Mouse (Mus musculus): ENCODE data around the gene Szt2. TPM values are rescaled to one million over a fixed set of nuclear protein-coding genes. Genes with fewer than 3 reads are reported as not detected.

Szt2 gene
- polyA plus RNA-seq, 1 experiment from 2014 or later = 6.1 TPM

DNA sequence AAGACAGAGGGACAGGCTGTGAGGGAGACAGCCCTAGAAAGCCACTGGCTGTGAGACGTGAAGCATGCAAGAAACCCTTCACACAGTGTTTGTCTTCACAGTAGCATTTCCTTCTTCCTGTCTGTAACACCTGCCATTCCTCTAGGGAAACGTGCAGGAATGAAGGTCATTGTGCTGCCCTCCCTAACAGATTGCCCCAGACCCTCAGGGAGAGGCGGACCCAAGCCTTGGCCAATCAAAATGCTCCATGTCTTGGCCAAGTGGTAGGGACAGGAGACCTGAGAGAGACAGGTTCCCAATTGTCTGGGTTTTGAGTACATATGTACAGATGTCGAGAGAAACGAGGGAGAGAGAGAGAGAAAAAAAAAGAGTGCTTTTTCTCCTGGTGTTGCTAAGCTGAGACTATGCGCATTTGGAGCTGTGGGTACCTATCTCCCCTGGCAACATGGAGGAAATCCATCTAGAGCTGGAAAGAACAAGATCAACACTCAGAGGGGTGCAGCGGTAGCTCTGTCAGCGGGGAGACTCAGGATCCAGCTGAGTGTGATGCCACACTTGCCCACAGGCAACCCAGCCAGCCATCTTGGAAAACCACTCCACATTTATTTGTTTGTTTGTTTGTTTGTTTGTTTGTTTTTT is 89.2 kb downstream of the Szt2 start:
- Histone ChIP-seq H3K4me1 (ENCODE audit: insufficient read depth, low read depth, low read length) (no peaks in the 10 kb centered on the region; the same call in 1 of the 2 replicates), H3K9ac (replicated peaks; ENCODE audit: low read depth) (no peak overlapping the region), H3K27me3 (replicated peaks; ENCODE audit: insufficient read depth, low read length) (no peaks in the 10 kb centered on the region), H3K36me3 (ENCODE audit: insufficient read depth, low read length) (no peaks in the 10 kb centered on the region), H3K9me3 (ENCODE audit: low read length) (no peaks in the 10 kb centered on the region), H3K27ac (ENCODE audit: low read length) (no peak overlapping the region), H3K4me2 (replicated peaks; ENCODE audit: low read depth, low read length) (no peak overlapping the region), H3K4me3 (ENCODE audit: low read depth, low read length) (no peak overlapping the region)
- ATAC-seq (peak; percentile 44), DNase-seq (ENCODE audit: low spot score) (no peak)
- WGBS = 27% methylated on average over 8 of the region's 8 CpGs
- TF ChIP-seq CTCF (IDR thresholded peaks at IDR 0.05) (no peak), EP300 (IDR thresholded peaks at IDR 0.05) (no peak)

DNA sequence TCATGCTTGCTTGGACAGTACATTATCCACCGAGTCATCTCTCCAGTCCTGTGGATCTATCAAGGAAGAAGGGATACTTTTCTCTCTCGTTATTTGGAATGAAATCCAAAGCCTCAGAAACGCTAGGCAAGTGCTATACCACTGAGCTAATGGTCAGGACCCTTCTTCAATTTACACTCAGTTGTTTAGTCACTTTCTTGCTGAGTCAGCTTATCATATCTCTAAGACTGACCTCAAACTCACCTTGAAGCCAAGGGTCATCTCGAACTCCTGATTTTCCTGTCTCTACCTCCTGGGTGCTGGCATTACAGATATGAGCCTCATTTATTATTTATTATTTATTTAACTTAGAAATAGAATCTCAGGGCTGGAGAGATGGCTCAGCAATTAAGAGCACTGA is 92.4 kb downstream of the Szt2 start:
- TF ChIP-seq EP300 (IDR thresholded peaks at IDR 0.05) = no peak
- TF ChIP-seq CTCF (IDR thresholded peaks at IDR 0.05) = no peak

DNA sequence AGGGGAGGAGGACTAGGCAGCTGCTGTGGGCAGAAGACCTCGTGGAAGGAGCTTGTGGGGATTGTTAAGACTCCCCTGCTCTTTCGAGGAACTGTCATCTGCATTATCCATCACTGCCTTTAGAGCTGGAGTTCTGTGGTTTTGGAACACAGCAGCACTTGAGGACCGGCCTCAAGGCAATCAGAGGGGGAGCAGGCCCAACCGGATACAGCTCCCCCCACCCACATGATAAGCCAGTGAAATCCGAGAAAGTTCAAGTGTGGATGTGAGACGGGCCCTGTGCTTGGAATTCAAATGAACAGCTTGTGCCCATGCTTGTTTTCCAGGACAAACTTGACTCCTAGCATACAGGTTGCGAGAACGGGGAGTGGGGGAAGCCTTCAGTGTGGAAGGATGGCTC is 93.8 kb downstream of the Szt2 start:
- no peak overlapping the region for H3K4me3 ChIP-seq (ENCODE audit: low read depth, low read length)
- DNase-seq (ENCODE audit: low spot score) = no peak
- no peak for TF ChIP-seq EP300 (IDR thresholded peaks at IDR 0.05)
- no peak for TF ChIP-seq CTCF (IDR thresholded peaks at IDR 0.05)

More for the DNA sequence above, 92.4 kb downstream of the Szt2 start:
- Histone ChIP-seq H3K27me3 (replicated peaks; ENCODE audit: insufficient read depth, low read length) (no peaks in the 10 kb centered on the region), H3K4me2 (replicated peaks; ENCODE audit: low read depth, low read length) (no peak overlapping the region), H3K9me3 (ENCODE audit: low read length) (no peaks in the 10 kb centered on the region), H3K27ac (ENCODE audit: low read length) (no peak overlapping the region), H3K9ac (replicated peaks; ENCODE audit: low read depth) (no peak overlapping the region), H3K4me1 (ENCODE audit: insufficient read depth, low read depth, low read length) (no peaks in the 10 kb centered on the region; the same call in 1 of the 2 replicates), H3K36me3 (ENCODE audit: insufficient read depth, low read length) (no peaks in the 10 kb centered on the region), H3K4me3 (ENCODE audit: low read depth, low read length) (no peak overlapping the region)
- no peak for ATAC-seq
- 73% methylated on average over 4 of the region's 4 CpGs for WGBS
- DNase-seq (ENCODE audit: low spot score) = no peak

More for the DNA sequence above, 93.8 kb downstream of the Szt2 start:
- H3K36me3 ChIP-seq (ENCODE audit: insufficient read depth, low read length) = no peaks in the 10 kb centered on the region
- no peaks in the 10 kb centered on the region; the same call in 1 of the 2 replicates for H3K4me1 ChIP-seq (ENCODE audit: insufficient read depth, low read depth, low read length)
- H3K27ac ChIP-seq (ENCODE audit: low read length) = no peak overlapping the region
- H3K4me2 ChIP-seq (replicated peaks; ENCODE audit: low read depth, low read length) = no peak overlapping the region
- no peak for ATAC-seq
- no peaks in the 10 kb centered on the region for H3K9me3 ChIP-seq (ENCODE audit: low read length)
- H3K9ac ChIP-seq (replicated peaks; ENCODE audit: low read depth) = no peak overlapping the region
- no peaks in the 10 kb centered on the region for H3K27me3 ChIP-seq (replicated peaks; ENCODE audit: insufficient read depth, low read length)
- 28% methylated on average over 8 of the region's 8 CpGs for WGBS

Other genes with a start within 250 kb of the Szt2 start
- gene Kdm4a, start 229.2 kb downstream of the Szt2 start, polyA plus RNA-seq (2015; fragmentation: Nextera tagmentation; extraction: Ambion mirVana) = 20.3 and 23.4 TPM in 2 replicates
- 65.1 and 85.0 TPM in 2 replicates for gene Ptprf, start 117.9 kb downstream of the Szt2 start, polyA plus RNA-seq (2015; fragmentation: Nextera tagmentation; extraction: Ambion mirVana)
- gene Med8, start 64 bp upstream of the Szt2 start, polyA plus RNA-seq (2015; fragmentation: Nextera tagmentation; extraction: Ambion mirVana) = 90.5 and 95.8 TPM in 2 replicates
- gene Elovl1, start 18.8 kb upstream of the Szt2 start, polyA plus RNA-seq (2015; fragmentation: Nextera tagmentation; extraction: Ambion mirVana) = 351 and 356 TPM in 2 replicates
- 16.5 and 20.2 TPM in 2 replicates for gene Cdc20, start 28.1 kb upstream of the Szt2 start, polyA plus RNA-seq (2015; fragmentation: Nextera tagmentation; extraction: Ambion mirVana)
- 1.1 TPM in 2 replicates for gene Mpl, start 48.2 kb upstream of the Szt2 start, polyA plus RNA-seq (2015; fragmentation: Nextera tagmentation; extraction: Ambion mirVana)
- gene Tie1, start 80.8 kb upstream of the Szt2 start, polyA plus RNA-seq (2015; fragmentation: Nextera tagmentation; extraction: Ambion mirVana) = 108 and 119 TPM in 2 replicates
- gene 2610528J11Rik, start 117.7 kb upstream of the Szt2 start, polyA plus RNA-seq (2015; fragmentation: Nextera tagmentation; extraction: Ambion mirVana) = 23.1 and 23.2 TPM in 2 replicates
- gene Tmem125, start 134.8 kb upstream of the Szt2 start, polyA plus RNA-seq (2015; fragmentation: Nextera tagmentation; extraction: Ambion mirVana) = 16.7 and 17.4 TPM in 2 replicates
- gene Cfap57, start 211.5 kb upstream of the Szt2 start, polyA plus RNA-seq (2015; fragmentation: Nextera tagmentation; extraction: Ambion mirVana) = 1.7 and 2.1 TPM in 2 replicates
- 85.5 and 87.8 TPM in 2 replicates for gene Ebna1bp2, start 211.5 kb upstream of the Szt2 start, polyA plus RNA-seq (2015; fragmentation: Nextera tagmentation; extraction: Ambion mirVana)
- not detected in 2 replicates for gene Olfr62, start 249.7 kb upstream of the Szt2 start, polyA plus RNA-seq (2015; fragmentation: Nextera tagmentation; extraction: Ambion mirVana)